Mouse (Mus musculus): ENCODE measurements at regions not wholly inside any gene's neighbourhood (a gene's known extent, or its start where the extent isn't known, plus 50 kb on each side); places are given as distances from the start of the nearest gene placed in this dataset.

GRCm38 (mm10) chr3:144078198-144078935 lies 126.7 kb downstream of the Lmo4 start:
- in situ Hi-C loops (cut with MboI, MseI): no loop called here

- in situ Hi-C loops (cut with MboI, MseI): no loop called here
Observed at GRCm38 (mm10) chr3:144069979-144070540, 135.0 kb downstream of the Lmo4 start.

- in situ Hi-C loops (cut with MboI, MseI): no loop called here
Observed at GRCm38 (mm10) chr3:144067016-144067415, 138.0 kb downstream of the Lmo4 start.

- in situ Hi-C loops (cut with MboI, MseI): loop anchor here in 1 of 2 experiments (5.0 kb wide), 1 partner anchor 684 kb away; no protein-coding TSS in a partner anchor
Observed at GRCm38 (mm10) chr3:144058106-144058505, 146.9 kb downstream of the Lmo4 start.

GRCm38 (mm10) chr3:144050341-144050740 lies 154.7 kb downstream of the Lmo4 start:
- in situ Hi-C loops (cut with MboI, MseI): no loop called here

GRCm38 (mm10) chr3:144049270-144049669 lies 155.8 kb downstream of the Lmo4 start:
- in situ Hi-C loops (cut with MboI, MseI): no loop called here

GRCm38 (mm10) chr3:144044366-144044765 lies 160.7 kb downstream of the Lmo4 start:
- in situ Hi-C loops (cut with MboI, MseI): no loop called here

- in situ Hi-C loops (cut with MboI, MseI): no loop called here
Observed at GRCm38 (mm10) chr3:144041788-144042187, 163.2 kb downstream of the Lmo4 start.

GRCm38 (mm10) chr3:144039498-144039897 lies 165.5 kb downstream of the Lmo4 start:
- in situ Hi-C loops (cut with MboI, MseI): no loop called here

- in situ Hi-C loops (cut with MboI, MseI): no loop called here
Observed at GRCm38 (mm10) chr3:144029611-144030010, 175.4 kb downstream of the Lmo4 start.

GRCm38 (mm10) chr3:144029121-144029520 lies 175.9 kb downstream of the Lmo4 start:
- in situ Hi-C loops (cut with MboI, MseI): no loop called here

- in situ Hi-C loops (cut with MboI, MseI): no loop called here
Observed at GRCm38 (mm10) chr3:144027134-144027980, 177.7 kb downstream of the Lmo4 start.

- in situ Hi-C loops (cut with MboI, MseI): no loop called here
Observed at GRCm38 (mm10) chr3:144025451-144026125, 179.4 kb downstream of the Lmo4 start.

- in situ Hi-C loops (cut with MboI, MseI): no loop called here
Observed at GRCm38 (mm10) chr3:144024216-144024615, 180.8 kb downstream of the Lmo4 start.

- in situ Hi-C loops (cut with MboI, MseI): no loop called here
Observed at GRCm38 (mm10) chr3:144023058-144023457, 182.0 kb downstream of the Lmo4 start.

- in situ Hi-C loops (cut with MboI, MseI): no loop called here
Observed at GRCm38 (mm10) chr3:144021969-144022368, 183.1 kb downstream of the Lmo4 start.

- in situ Hi-C loops (cut with MboI, MseI): no loop called here
Observed at GRCm38 (mm10) chr3:144020189-144020940, 184.7 kb downstream of the Lmo4 start.

GRCm38 (mm10) chr3:144019293-144019692 lies 185.7 kb downstream of the Lmo4 start:
- in situ Hi-C loops (cut with MboI, MseI): no loop called here

GRCm38 (mm10) chr3:144018559-144018958 lies 186.5 kb downstream of the Lmo4 start:
- in situ Hi-C loops (cut with MboI, MseI): no loop called here

- in situ Hi-C loops (cut with MboI, MseI): no loop called here
Observed at GRCm38 (mm10) chr3:144015236-144015635, 189.8 kb downstream of the Lmo4 start.

All from T-helper 17 cell (primary cell).